Mouse (Mus musculus): ENCODE results near the gene Mlst8.

DNA sequence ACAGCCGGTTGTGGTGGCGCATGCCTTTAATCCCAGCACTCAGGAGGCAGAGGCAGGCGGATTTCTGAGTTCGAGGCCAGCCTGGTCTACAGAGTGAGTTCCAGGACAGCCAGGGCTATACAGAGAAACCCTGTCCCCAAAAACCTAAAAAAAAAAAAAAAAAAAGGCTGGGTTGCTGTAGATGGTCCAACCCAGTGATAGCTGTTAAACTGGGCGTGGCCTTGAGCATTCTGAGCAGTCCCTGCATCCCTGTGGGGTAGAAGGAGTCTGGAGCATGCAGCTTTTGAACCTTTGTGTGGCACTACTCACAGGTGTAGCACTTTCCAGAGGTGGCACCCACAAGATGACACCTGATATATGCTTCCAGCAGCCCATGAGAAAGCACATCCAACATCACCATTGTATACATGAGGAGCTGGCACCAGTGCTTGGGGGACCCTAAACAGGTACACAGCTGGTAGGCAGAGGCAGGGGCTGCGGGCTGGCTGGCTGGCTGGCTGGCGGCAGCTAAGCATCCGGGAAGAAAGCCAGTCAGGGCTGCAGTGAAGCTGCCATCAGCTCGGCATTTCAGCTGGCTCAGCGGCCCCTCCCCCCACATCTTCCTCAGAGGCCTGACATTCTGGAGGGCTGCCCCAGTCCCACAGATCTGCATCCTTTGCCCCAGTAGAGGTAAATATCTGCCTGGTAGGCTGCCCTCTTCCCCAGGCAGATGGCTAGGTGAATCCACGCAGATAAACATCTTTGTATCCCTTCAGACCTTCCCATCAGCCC is 6.4 kb upstream of the Mlst8 start:
- no peak for TF ChIP-seq CTCF (IDR thresholded peaks at IDR 0.05; ENCODE audit: borderline replicate concordance, control insufficient read depth, extremely low read depth, insufficient read depth, low read length, poor library complexity)
- TF ChIP-seq POLR2A (IDR thresholded peaks at IDR 0.05; ENCODE audit: control insufficient read depth, extremely low read depth, insufficient read depth, low read length, poor library complexity), result no peak
